8 mouse cellular contexts compared by ENCODE assay signal in genomic region chr5:147430936-147431839, GRCm38 (mm10). TPM values are rescaled to one million over a fixed set of nuclear protein-coding genes. Genes with fewer than 3 reads are reported as not detected.
A peak's percentile ranks its signal among the peaks of the same experiment; 100 is the strongest.
DNase-seq lines count a peak whose midpoint lies in the region; ATAC-seq and TF ChIP-seq lines count a peak whose summit lies in the region.

No protein-coding gene starts in this region.

- peaks cover 31% of the 10 kb centered on the region for H3K4me1 ChIP-seq in embryonic facial prominence, embryonic 12.5 days
- peaks cover 22% of the 10 kb centered on the region for H3K4me1 ChIP-seq in limb, embryonic 14.5 days (ENCODE audit: control insufficient read depth, insufficient read depth, low read length)
- peaks cover 43% of the 10 kb centered on the region for H3K4me1 ChIP-seq in midbrain, embryonic 15.5 days

- peak overlapping the region; percentile 61 for H3K4me2 ChIP-seq in embryonic facial prominence, embryonic 12.5 days (replicated peaks)
- peak overlapping the region; percentile 75 for H3K4me2 ChIP-seq in limb, embryonic 14.5 days (replicated peaks; ENCODE audit: low read depth, low read length, severe bottlenecking)
- peak overlapping the region; percentile 77 for H3K4me2 ChIP-seq in midbrain, embryonic 15.5 days

- TF ChIP-seq POLR2A in limb, embryonic 14.5 days (IDR thresholded peaks at IDR 0.05; ENCODE audit: borderline replicate concordance, extremely low read depth, insufficient read depth, insufficient read length), result no peak

- peak overlapping the region; percentile 79 for H3K4me3 ChIP-seq in embryonic facial prominence, embryonic 12.5 days
- H3K4me3 ChIP-seq in limb, embryonic 14.5 days (replicated peaks; ENCODE audit: low read length), result peak overlapping the region; percentile 99
- H3K4me3 ChIP-seq in midbrain, embryonic 15.5 days, result peak overlapping the region; percentile 90

- WGBS in embryonic facial prominence, embryonic 12.5 days, result 1% methylated on average over 62 of the region's 68 CpGs
- WGBS in limb, embryonic 14.5 days, result under 1% methylated on average over 25 of the region's 68 CpGs
- WGBS in midbrain, embryonic 15.5 days, result 1% methylated on average over 49 of the region's 68 CpGs

- no peaks in the 10 kb centered on the region for H3K27me3 ChIP-seq in embryonic facial prominence, embryonic 12.5 days
- H3K27me3 ChIP-seq in limb, embryonic 14.5 days (ENCODE audit: control insufficient read depth, insufficient read depth, low read length), result no peaks in the 10 kb centered on the region
- no peaks in the 10 kb centered on the region for H3K27me3 ChIP-seq in midbrain, embryonic 15.5 days (replicated peaks)

- peak; percentile 80 for DNase-seq in 3134 (ENCODE audit: extremely low read depth, insufficient read length, low spot score)
- DNase-seq in adrenal gland, adult 8-10 months, result peak; percentile 69
- DNase-seq in heart, adult 8-10 months (ENCODE audit: low spot score), result peak; percentile 48
- DNase-seq in kidney, adult 8-10 months, result peak; percentile 55 to 68
- DNase-seq in limb, embryonic 14.5 days (ENCODE audit: low spot score), result peak; percentile 57
- peak; percentile 44 to 69 for DNase-seq in spleen, postnatal 14 days (ENCODE audit: low spot score in 2 of 2)

- no peaks in the 10 kb centered on the region for H3K9me3 ChIP-seq in embryonic facial prominence, embryonic 12.5 days
- H3K9me3 ChIP-seq in limb, embryonic 14.5 days (ENCODE audit: control insufficient read depth, low read length), result no peaks in the 10 kb centered on the region
- no peaks in the 10 kb centered on the region for H3K9me3 ChIP-seq in midbrain, embryonic 15.5 days

- peak; percentile 59 for ATAC-seq in embryonic facial prominence, embryonic 12.5 days (ENCODE audit: insufficient number of reproducible peaks, insufficient read depth, low FRiP score, low TSS enrichment)
- ATAC-seq in limb, embryonic 14.5 days (ENCODE audit: low FRiP score, low read depth), result peak; percentile 58
- peak; percentile 76 for ATAC-seq in midbrain, embryonic 15.5 days (replicated peaks)

- H3K36me3 ChIP-seq in embryonic facial prominence, embryonic 12.5 days, result 0 out of 2 replicates have a peak, but pooled peaks cover 6% of the 10 kb centered on the region
- H3K36me3 ChIP-seq in limb, embryonic 14.5 days (ENCODE audit: control insufficient read depth, insufficient read depth, low read length), result no peaks in the 10 kb centered on the region
- no peaks in the 10 kb centered on the region for H3K36me3 ChIP-seq in midbrain, embryonic 15.5 days (replicated peaks)

- H3K9ac ChIP-seq in embryonic facial prominence, embryonic 12.5 days, result peak overlapping the region; percentile 97
- H3K9ac ChIP-seq in limb, embryonic 14.5 days (ENCODE audit: low read depth, low read length, severe bottlenecking), result peak overlapping the region; percentile 97
- H3K9ac ChIP-seq in midbrain, embryonic 15.5 days, result peak overlapping the region; percentile 95

- H3K27ac ChIP-seq in embryonic facial prominence, embryonic 12.5 days, result peak overlapping the region; percentile 99
- H3K27ac ChIP-seq in limb, embryonic 14.5 days (replicated peaks; ENCODE audit: low read depth, low read length), result peak overlapping the region; percentile 97
- peak overlapping the region; percentile 95 for H3K27ac ChIP-seq in midbrain, embryonic 15.5 days

RNA-seq across cellular contexts. Expression of gene Pan3, which starts 1.2 kb away (rescaled TPM):
- total RNA-seq in adrenal gland, adult 8-10 months (2022), result 100 to 1,000 TPM in 2 of 4 experiments, 10 to 100 TPM in 2; 87.1 to 151 (median 115) TPM
- 62.4 and 67.4 TPM in 2 replicates for polyA plus RNA-seq in embryonic facial prominence, embryonic 12.5 days (2016; fragmentation: Nextera tagmentation; extraction: Ambion mirVana)
- 10 to 100 TPM; 27.8 to 37.4 (median 29.4) TPM for total RNA-seq in heart, adult 8-10 months (2022)
- 46.7 and 48.0 TPM in 2 replicates for polyA plus RNA-seq in limb, embryonic 14.5 days (2012; rRNA removed)
- 60.7 and 74.5 TPM in 2 replicates for polyA plus RNA-seq in limb, embryonic 14.5 days (2014; fragmentation: Nextera tagmentation; extraction: Ambion mirVana)
- polyA plus RNA-seq in midbrain, embryonic 15.5 days (2015; fragmentation: Nextera tagmentation; extraction: Ambion mirVana), result 59.6 and 66.0 TPM in 2 replicates

RNA-seq across cellular contexts. Expression of gene Flt3, which starts 30.9 kb away (rescaled TPM):
- under 1 TPM; 0.49 to 0.93 (median 0.67) TPM for total RNA-seq in adrenal gland, adult 8-10 months (2022)
- 0.37 TPM in 2 replicates for polyA plus RNA-seq in embryonic facial prominence, embryonic 12.5 days (2016; fragmentation: Nextera tagmentation; extraction: Ambion mirVana)
- total RNA-seq in heart, adult 8-10 months (2022), result under 1 TPM in 1 of 4 experiments, not detected in 3; 0.17 TPM
- polyA plus RNA-seq in limb, embryonic 14.5 days (2012; rRNA removed), result 0.10 and 0.21 TPM in 2 replicates
- polyA plus RNA-seq in limb, embryonic 14.5 days (2014; fragmentation: Nextera tagmentation; extraction: Ambion mirVana), result 0.17 and 0.28 TPM in 2 replicates
- polyA plus RNA-seq in midbrain, embryonic 15.5 days (2015; fragmentation: Nextera tagmentation; extraction: Ambion mirVana), result 0.54 and 0.77 TPM in 2 replicates

Comparison
In these comparisons a context has a peak if more than half of its experiments do, and no peak if none do; other contexts are left out.
1. Peak in every context shown above with its lines: DNase-seq, ATAC-seq, H3K4me3 ChIP-seq and H3K27ac ChIP-seq.